Mouse (Mus musculus): ENCODE results near the gene Zmynd8. TPM values are rescaled to one million over a fixed set of nuclear protein-coding genes. Genes with fewer than 3 reads are reported as not detected.

Gene Zmynd8
- polyA plus RNA-seq (2012; fragmentation: generic; extraction: Trizol) = 10 to 100 TPM in 1 of 2 experiments, 1 to 10 TPM in 1; 4.7 to 31.7 TPM

DNA sequence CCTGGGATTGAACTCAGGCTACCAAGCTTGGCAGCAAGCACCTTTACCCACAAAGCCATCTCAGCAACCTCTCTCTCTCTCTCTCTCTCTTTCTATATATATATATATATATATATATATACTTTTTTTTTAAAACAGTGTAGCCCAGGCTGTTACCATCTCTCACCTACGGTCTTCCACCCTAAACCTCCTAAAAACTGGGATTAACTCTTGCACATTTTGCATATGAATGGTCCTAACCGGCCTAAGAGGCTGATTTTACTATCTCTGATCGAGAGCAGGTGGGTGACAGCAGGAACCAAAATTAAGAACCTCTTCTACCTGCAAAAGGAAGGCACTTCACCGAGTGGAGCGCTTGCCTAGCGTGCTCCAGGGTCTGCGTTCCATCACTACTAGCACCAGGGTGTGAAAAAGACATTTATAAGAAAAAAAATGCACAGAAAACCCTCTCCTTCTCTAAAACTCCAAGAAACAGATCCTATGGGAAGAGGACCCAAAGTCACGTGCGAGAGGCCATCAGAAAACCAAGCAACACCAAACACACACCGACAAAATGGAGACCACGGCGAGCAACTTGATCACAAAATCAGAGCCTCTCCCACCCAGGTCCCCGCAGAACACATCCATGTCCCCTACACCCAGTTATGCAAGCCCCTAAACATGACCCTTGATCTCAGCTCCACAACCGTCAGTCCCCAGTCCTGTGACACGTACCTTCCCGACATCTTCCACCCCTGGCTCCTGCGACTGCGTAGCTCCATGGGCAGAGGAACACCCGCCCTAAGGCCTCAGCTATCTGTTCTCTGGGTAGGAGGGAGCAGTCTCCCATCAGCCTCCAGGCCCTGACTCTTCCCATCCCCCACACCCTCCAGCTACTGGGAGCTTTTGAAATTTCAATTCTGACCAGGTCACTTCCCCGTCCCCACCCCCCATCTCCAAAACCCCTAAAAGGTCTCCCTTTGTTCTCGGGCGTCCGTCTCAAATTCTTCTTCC lies at the start of gene Zmynd8:
Zmynd8 (minus strand) TSS at position 815 of the 993 bp plus-strand sequence.

Other genes with a start within 250 kb of the Zmynd8 start
- 1 to 10 TPM in 1 of 2 experiments, under 1 TPM in 1; 0.88 to 8.2 TPM for gene Ncoa3, start 93.6 kb upstream of the Zmynd8 start, polyA plus RNA-seq (2012; fragmentation: generic; extraction: Trizol)